Mouse (Mus musculus) hindbrain, postnatal 0 days (tissue): ENCODE measurements around the gene Pgrmc1. TPM values are rescaled to one million over a fixed set of nuclear protein-coding genes. Genes with fewer than 3 reads are reported as not detected.

Experiments used
- ATAC-seq: fragments of 200-750 bp; cut with Nextera tagmentation; 2 replicates; pipeline ENCODE4 v1.8.0; 2017; ENCODE audit warnings: mild to moderate bottlenecking, moderate TSS enrichment, moderate library complexity
- DNase-seq: peaks from one replicate; pipeline ENCODE4 v3.0.0-alpha.2; 2015; ENCODE audit warnings: low spot score
- H3K27ac ChIP-seq: fragments of 300-500 bp; sonication (generic); 2 replicates; pipeline ENCODE4 v1.5.1; 2014; ENCODE audit warnings: mild to moderate bottlenecking
- H3K27me3 ChIP-seq: fragments of 300-500 bp; sonication (generic); 2 replicates; pipeline ENCODE4 v1.6.1; 2014; ENCODE audit warnings: low read length, mixed read lengths; ENCODE audit not compliant: insufficient read depth
- H3K36me3 ChIP-seq: fragments of 300-500 bp; sonication (generic); 2 replicates; pipeline ENCODE4 v1.6.1; 2014; ENCODE audit warnings: low read length, mixed read lengths; ENCODE audit not compliant: insufficient read depth
- H3K4me1 ChIP-seq: fragments of 300-500 bp; sonication (generic); 2 replicates; pipeline ENCODE4 v1.6.1; 2014; ENCODE audit warnings: antibody characterized with exemption, low read length, mixed read lengths; ENCODE audit not compliant: insufficient read depth
- H3K4me2 ChIP-seq: fragments of 300-500 bp; sonication (generic); 2 replicates; pipeline ENCODE4 v1.6.1; 2014; ENCODE audit warnings: low read depth, mild to moderate bottlenecking, low read length, moderate library complexity, mixed read lengths
- H3K4me3 ChIP-seq: fragments of 300-500 bp; sonication (generic); 2 replicates; pipeline ENCODE4 v1.5.1; 2014; ENCODE audit warnings: low read length
- H3K9ac ChIP-seq: fragments of 300-500 bp; sonication (generic); replicated peaks from 2 replicates; pipeline ENCODE4 v1.6.1; 2014; ENCODE audit warnings: mild to moderate bottlenecking, low read length, moderate library complexity, mixed read lengths
- H3K9me3 ChIP-seq: fragments of 300-500 bp; sonication (generic); 2 replicates; pipeline ENCODE4 v1.6.1; 2016; ENCODE audit warnings: low read length, mixed read lengths
- CTCF ChIP-seq: IDR thresholded peaks from 2 replicates; pipeline ENCODE4 v1.5.1; 2016; ENCODE audit warnings: antibody characterized with exemption, control low read depth, low read depth
- WGBS: fragments of 180-500 bp; shearing (Covaris S2); extraction: QIAGEN DNeasy Blood & Tissue Kit; methylation state at CpG from one replicate; pipeline ENCODE4 v1.1.7; 2014; 5-methylcytosine and 5-hydroxymethylcytosine counted together
- polyA plus RNA-seq: library from polyadenylated mRNA; unstranded; fragments of >200 nt; fragmentation: Nextera tagmentation; extraction: Ambion mirVana; gene quantifications from 2 replicates; pipeline ENCODE4 v1.2.1, GENCODE M21; 2015
- total RNA-seq: library from RNA; depleted of rRNA; stranded (reverse); fragments of >200 nt; gene quantifications from 2 replicates; pipeline ENCODE4 v1.2.3, GENCODE M21; 2014

Gene Pgrmc1
- total and polyA plus RNA-seq, 2 experiments from 2014 or later, result 360 to 625 TPM

GRCm38 (mm10) chrX:36560170-36560569 lies 37.8 kb upstream of the Pgrmc1 start:
- H3K4me3 ChIP-seq, result no peak overlapping the region
- ATAC-seq (no peak), DNase-seq (no peak)
- H3K4me2 ChIP-seq, result no peak overlapping the region
- no peak overlapping the region for H3K27ac ChIP-seq
- no peak overlapping the region for H3K9ac ChIP-seq
- H3K36me3 ChIP-seq, result no peaks in the 10 kb centered on the region
- no peaks in the 10 kb centered on the region for H3K27me3 ChIP-seq
- no peaks in the 10 kb centered on the region for H3K9me3 ChIP-seq
- 73% methylated on average over 4 of the region's 4 CpGs for WGBS
- TF ChIP-seq CTCF, result no peak
- H3K4me1 ChIP-seq, result no peaks in the 10 kb centered on the region

GRCm38 (mm10) chrX:36561650-36562049 lies 36.4 kb upstream of the Pgrmc1 start:
- H3K4me1 ChIP-seq, result no peaks in the 10 kb centered on the region
- DNase-seq (peak; percentile 70), ATAC-seq (no peak)
- 29% methylated on average over 7 of the region's 7 CpGs for WGBS
- H3K4me2 ChIP-seq, result no peak overlapping the region
- no peaks in the 10 kb centered on the region for H3K36me3 ChIP-seq
- H3K4me3 ChIP-seq, result no peak overlapping the region
- peak; percentile 75 for TF ChIP-seq CTCF
- no peak overlapping the region for H3K27ac ChIP-seq
- no peaks in the 10 kb centered on the region for H3K9me3 ChIP-seq
- no peaks in the 10 kb centered on the region for H3K27me3 ChIP-seq
- H3K9ac ChIP-seq, result no peak overlapping the region

- Histone ChIP-seq H3K27ac (no peak overlapping the region), H3K9me3 (no peaks in the 10 kb centered on the region), H3K4me1 (no peaks in the 10 kb centered on the region), H3K27me3 (no peaks in the 10 kb centered on the region), H3K9ac (no peak overlapping the region), H3K36me3 (no peaks in the 10 kb centered on the region), H3K4me2 (no peak overlapping the region), H3K4me3 (no peak overlapping the region)
- no peak for TF ChIP-seq CTCF
- ATAC-seq (no peak), DNase-seq (no peak)
- WGBS, result 36% methylated on average over 3 of the region's 3 CpGs
Observed at GRCm38 (mm10) chrX:36562079-36562478, 35.9 kb upstream of the Pgrmc1 start.

- TF ChIP-seq CTCF, result no peak
- H3K4me2 ChIP-seq, result 0 out of 2 replicates have a peak overlapping the region, but pooled peaks have one; percentile 2
- WGBS, result 57% methylated on average over 1 of the region's 1 CpGs
Observed at GRCm38 (mm10) chrX:36586629-36587303, 11.2 kb upstream of the Pgrmc1 start.

GRCm38 (mm10) chrX:36587304-36588209 lies 10.4 kb upstream of the Pgrmc1 start:
- Histone ChIP-seq H3K4me2 (0 out of 2 replicates have a peak overlapping the region, but pooled peaks have one; percentile 2), H3K36me3 (no peaks in the 10 kb centered on the region)

More at GRCm38 (mm10) chrX:36586629-36587303, 11.2 kb upstream of the Pgrmc1 start:
- Histone ChIP-seq H3K9ac (no peak overlapping the region), H3K36me3 (no peaks in the 10 kb centered on the region), H3K4me1 (no peaks in the 10 kb centered on the region), H3K27me3 (no peaks in the 10 kb centered on the region), H3K9me3 (no peaks in the 10 kb centered on the region), H3K4me3 (no peak overlapping the region), H3K27ac (peak overlapping the region; percentile 71; the same call in 1 of the 2 replicates)
- no peak for DNase-seq
- peak; percentile 12; the same call in 1 of the 2 replicates for ATAC-seq

GRCm38 (mm10) chrX:36590266-36590665 lies 7.7 kb upstream of the Pgrmc1 start:
- ATAC-seq, result no peak
- TF ChIP-seq CTCF, result no peak
- WGBS, result 86% methylated on average over 7 of the region's 7 CpGs

More at GRCm38 (mm10) chrX:36587304-36588209, 10.4 kb upstream of the Pgrmc1 start:
- no peak overlapping the region for H3K4me3 ChIP-seq
- H3K27me3 ChIP-seq, result no peaks in the 10 kb centered on the region
- H3K9ac ChIP-seq, result no peak overlapping the region
- 50% methylated on average over 8 of the region's 8 CpGs for WGBS
- DNase-seq (peak; percentile 74), ATAC-seq (peak; percentile 94)
- H3K9me3 ChIP-seq, result no peaks in the 10 kb centered on the region
- no peaks in the 10 kb centered on the region for H3K4me1 ChIP-seq
- H3K27ac ChIP-seq, result peak overlapping the region; percentile 71
- TF ChIP-seq CTCF, result no peak

More at GRCm38 (mm10) chrX:36590266-36590665, 7.7 kb upstream of the Pgrmc1 start:
- no peaks in the 10 kb centered on the region for H3K4me1 ChIP-seq
- H3K9me3 ChIP-seq, result no peaks in the 10 kb centered on the region
- no peak for DNase-seq
- no peak overlapping the region for H3K4me2 ChIP-seq
- no peaks in the 10 kb centered on the region for H3K27me3 ChIP-seq
- no peaks in the 10 kb centered on the region for H3K36me3 ChIP-seq
- no peak overlapping the region for H3K9ac ChIP-seq
- no peak overlapping the region for H3K4me3 ChIP-seq
- H3K27ac ChIP-seq, result no peak overlapping the region
